Mouse (Mus musculus) heart, embryonic 14.5 days (tissue): Measurements from ENCODE around the gene Hlcs. TPM values are rescaled to one million over a fixed set of nuclear protein-coding genes. Genes with fewer than 3 reads are reported as not detected.

Experiments
- ATAC-seq: fragments of 200-750 bp; cut with Nextera tagmentation; 2 replicates; pipeline ENCODE4 v1.8.0; 2017; ENCODE audit warnings: low read depth, moderate TSS enrichment; ENCODE audit not compliant: insufficient number of reproducible peaks, insufficient read depth, low FRiP score
- H3K27ac ChIP-seq, 2 experiments: fragments of 200-500 bp in 1 of 2; fragments of 300-500 bp in 1 of 2; sonication (generic) in 1 of 2; replicated peaks in 1 of 2; 2 replicates each; pipeline ENCODE4 v1.5.1; 2012 to 2014; ENCODE audit warnings: low read depth in 2 of 2, low read length in 2 of 2, control low read depth in 1 of 2, mild to moderate bottlenecking in 1 of 2, mixed read lengths in 1 of 2; ENCODE audit not compliant: control insufficient read depth in 1 of 2, insufficient read depth in 1 of 2
- H3K27me3 ChIP-seq: fragments of 300-500 bp; sonication (generic); 2 replicates; pipeline ENCODE4 v1.6.1; 2014; ENCODE audit warnings: mild to moderate bottlenecking, low read length, control low read depth; ENCODE audit not compliant: control insufficient read depth, insufficient read depth
- H3K36me3 ChIP-seq: fragments of 300-500 bp; sonication (generic); 2 replicates; pipeline ENCODE4 v1.6.1; 2014; ENCODE audit warnings: mild to moderate bottlenecking, control low read depth, low read length, mixed read lengths; ENCODE audit not compliant: control insufficient read depth, insufficient read depth
- H3K4me1 ChIP-seq, 2 experiments: fragments of 200-500 bp in 1 of 2; fragments of 300-500 bp in 1 of 2; sonication (generic) in 1 of 2; 2 replicates each; pipeline ENCODE4 v1.6.1; 2012 to 2014; ENCODE audit warnings: low read length in 2 of 2, control low read depth in 1 of 2, mixed read lengths in 1 of 2; ENCODE audit not compliant: control insufficient read depth in 2 of 2, insufficient read depth in 2 of 2
- H3K4me2 ChIP-seq: fragments of 300-500 bp; sonication (generic); 2 replicates; pipeline ENCODE4 v1.6.1; 2014; ENCODE audit warnings: mild to moderate bottlenecking, low read length
- H3K4me3 ChIP-seq, 2 experiments: fragments of 200-500 bp in 1 of 2; fragments of 300-500 bp in 1 of 2; sonication (generic) in 1 of 2; 2 replicates each; pipeline ENCODE4 v1.5.1; 2012 to 2014; ENCODE audit warnings: low read length in 2 of 2, mild to moderate bottlenecking in 2 of 2, control low read depth in 1 of 2, low read depth in 1 of 2, moderate library complexity in 1 of 2; ENCODE audit not compliant: control insufficient read depth in 1 of 2, insufficient read depth in 1 of 2
- H3K9ac ChIP-seq: fragments of 300-500 bp; sonication (generic); 2 replicates; pipeline ENCODE4 v1.6.1; 2014; ENCODE audit warnings: mild to moderate bottlenecking, low read length
- H3K9me3 ChIP-seq: fragments of 300-500 bp; sonication (generic); 2 replicates; pipeline ENCODE4 v1.6.1; 2016; ENCODE audit warnings: low read length, control low read depth; ENCODE audit not compliant: control insufficient read depth
- WGBS: fragments of 180-500 bp; shearing (Covaris S2); extraction: QIAGEN DNeasy Blood & Tissue Kit; methylation state at CpG from one replicate; pipeline ENCODE4 v1.1.7; 2014; 5-methylcytosine and 5-hydroxymethylcytosine counted together
- polyA plus RNA-seq: library from polyadenylated mRNA; unstranded; fragments of >200 nt; fragmentation: Nextera tagmentation; extraction: Ambion mirVana; gene quantifications from 2 replicates; pipeline ENCODE4 v1.2.1, GENCODE M21; 2014

Hlcs gene
- polyA plus RNA-seq, 1 experiment from 2014 or later, result 8.1 TPM

DNA sequence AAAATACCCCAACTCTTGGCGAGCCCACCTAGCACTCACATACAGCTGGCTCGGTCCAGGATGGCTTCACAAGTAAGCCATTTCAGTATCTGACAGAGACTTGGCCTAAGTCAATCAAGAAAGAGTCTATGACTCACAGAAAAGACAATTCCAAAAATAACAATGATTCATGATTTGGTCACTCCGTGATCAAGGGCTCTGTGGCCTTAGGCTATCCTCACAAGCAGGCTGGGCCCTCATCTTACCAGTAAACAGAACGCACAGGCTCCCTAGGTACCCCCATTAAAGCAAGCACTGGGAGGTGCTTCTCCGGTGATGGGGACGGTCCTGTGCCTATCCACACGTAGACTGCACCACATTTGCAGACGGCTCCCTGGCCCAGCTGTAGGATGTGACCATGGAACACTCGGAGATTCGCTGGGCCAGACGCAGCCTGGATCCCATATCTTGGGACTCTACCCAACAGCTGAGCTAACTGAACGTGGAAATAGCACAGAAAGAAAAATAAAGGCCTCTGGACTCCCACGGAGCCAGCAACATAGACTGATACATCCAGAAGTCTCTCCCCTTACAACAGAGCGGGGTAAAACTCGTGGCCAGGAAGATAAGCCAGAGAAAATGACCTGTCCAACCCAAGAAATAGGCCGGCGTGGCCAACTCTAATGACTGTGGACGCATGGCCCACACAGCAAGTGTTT is 84.4 kb downstream of the Hlcs start:
- no peak overlapping the region for H3K4me3 ChIP-seq
- WGBS, result 71% methylated on average over 18 of the region's 18 CpGs
- 0 out of 2 replicates have a peak, but pooled peaks cover 3% of the 10 kb centered on the region for H3K9me3 ChIP-seq
- ATAC-seq, result no peak
- H3K27ac ChIP-seq, result peak overlapping the region; percentile 14 to 40; a peak in 1 of 4 replicates
- no peaks in the 10 kb centered on the region for H3K36me3 ChIP-seq
- H3K4me2 ChIP-seq, result no peak overlapping the region
- H3K4me1 ChIP-seq, result peaks cover 7% of the 10 kb centered on the region in 2 experiments; a peak in 3 of 4 replicates
- H3K9ac ChIP-seq, result no peak overlapping the region
- no peaks in the 10 kb centered on the region for H3K27me3 ChIP-seq

DNA sequence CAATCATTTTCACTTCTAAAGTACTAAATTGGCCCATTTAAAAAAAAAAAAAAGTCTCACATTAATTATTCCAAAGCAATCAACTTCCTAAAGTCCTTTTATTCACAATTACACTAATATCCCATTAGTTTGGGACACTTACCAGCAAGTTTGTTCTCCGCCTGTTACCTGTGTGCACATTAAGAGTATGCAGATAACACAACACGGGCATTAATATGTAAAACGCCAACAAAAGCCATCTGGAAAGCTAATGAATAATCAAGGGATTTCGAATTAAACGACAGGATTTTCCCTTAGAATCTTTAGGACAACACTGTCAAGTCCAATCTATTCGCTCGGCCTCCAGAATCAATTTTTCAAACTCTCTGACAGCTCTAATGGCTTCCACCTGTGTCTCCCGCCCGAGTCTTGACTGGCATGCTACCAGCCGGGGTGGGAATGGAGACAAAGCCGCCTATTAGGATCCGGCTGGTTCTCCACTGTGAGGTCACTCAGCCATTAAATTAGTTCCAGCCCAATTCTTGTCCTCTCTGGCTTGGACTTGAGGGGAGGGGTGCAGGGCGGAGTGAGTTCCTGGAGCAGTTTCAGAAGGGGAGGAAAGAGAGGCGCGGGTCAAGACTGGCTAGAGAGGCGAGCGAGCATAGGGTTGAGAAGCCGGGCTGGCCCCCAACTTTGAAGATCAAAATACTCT is 85.9 kb downstream of the Hlcs start:
- H3K9ac ChIP-seq, result no peak overlapping the region
- no peak overlapping the region for H3K4me3 ChIP-seq
- 70% methylated on average over 18 of the region's 18 CpGs for WGBS
- no peaks in the 10 kb centered on the region for H3K36me3 ChIP-seq
- no peak overlapping the region for H3K4me2 ChIP-seq
- no peak overlapping the region for H3K27ac ChIP-seq
- no peaks in the 10 kb centered on the region for H3K27me3 ChIP-seq
- ATAC-seq, result no peak
- H3K9me3 ChIP-seq, result 0 out of 2 replicates have a peak, but pooled peaks cover 1% of the 10 kb centered on the region
- peaks cover 6 to 7% of the 10 kb centered on the region in 2 experiments; a peak in 2 of 4 replicates for H3K4me1 ChIP-seq

DNA sequence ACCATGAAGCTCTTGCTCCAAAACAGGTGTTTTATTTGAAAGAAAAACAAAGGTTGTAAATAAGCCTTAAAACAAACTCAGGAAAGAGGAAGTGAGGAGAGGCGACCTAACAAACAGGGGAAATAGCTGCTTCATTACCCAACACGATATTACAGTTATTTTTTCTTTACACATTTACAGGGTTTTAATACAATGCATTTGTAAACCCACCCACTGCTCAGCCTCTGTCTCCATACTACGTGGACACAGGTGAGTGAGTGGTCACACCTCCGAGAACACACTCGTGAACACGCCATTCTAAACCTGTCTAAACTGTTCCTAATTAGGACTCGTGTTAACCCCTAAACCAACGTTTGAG is 90.0 kb downstream of the Hlcs start:
- H3K27me3 ChIP-seq, result no peaks in the 10 kb centered on the region
- no peak overlapping the region for H3K4me2 ChIP-seq
- no peak for ATAC-seq
- no peaks in the 10 kb centered on the region for H3K36me3 ChIP-seq
- no peak overlapping the region for H3K4me3 ChIP-seq
- H3K4me1 ChIP-seq, result 0 out of 4 replicates have a peak, but pooled peaks cover 2 to 3% of the 10 kb centered on the region in 2 experiments
- 78% methylated on average over 8 of the region's 8 CpGs for WGBS
- no peak overlapping the region for H3K27ac ChIP-seq
- no peaks in the 10 kb centered on the region for H3K9me3 ChIP-seq
- no peak overlapping the region for H3K9ac ChIP-seq

DNA sequence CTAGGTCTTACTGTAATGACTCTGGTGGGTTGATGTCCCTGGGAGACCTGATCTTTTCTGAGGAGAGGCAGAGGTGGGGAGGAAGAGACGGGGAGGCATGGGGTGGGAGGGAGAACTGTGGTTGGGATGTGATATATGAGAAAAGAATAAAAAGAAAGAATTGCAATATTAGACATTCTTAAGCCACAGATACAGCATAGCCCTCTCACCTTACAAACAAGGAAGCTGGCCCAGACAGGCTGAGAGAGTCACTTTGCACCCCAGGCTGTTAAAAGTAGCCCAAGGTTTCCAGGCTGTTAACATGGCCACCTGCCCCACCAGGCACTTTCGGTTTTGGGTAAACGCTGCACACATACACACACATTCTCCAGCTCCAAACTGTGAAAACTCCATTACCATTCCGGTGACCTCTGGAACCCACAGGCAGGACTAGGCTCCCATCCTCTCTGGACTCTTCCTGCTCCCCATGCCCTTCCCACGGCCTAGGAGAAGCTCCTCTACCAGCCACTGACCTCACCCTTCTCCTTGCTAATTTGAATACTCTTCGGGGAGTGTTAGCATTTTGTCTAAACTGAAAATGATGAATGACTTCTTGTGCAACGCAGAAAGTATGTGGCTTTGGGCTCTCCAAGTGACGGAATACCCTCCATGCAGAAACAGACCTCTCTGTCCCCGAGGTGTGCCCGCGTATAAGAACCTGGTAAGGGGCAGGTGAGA is 90.6 kb downstream of the Hlcs start:
- H3K9me3 ChIP-seq, result no peaks in the 10 kb centered on the region
- no peaks in the 10 kb centered on the region for H3K36me3 ChIP-seq
- no peaks in the 10 kb centered on the region for H3K27me3 ChIP-seq
- 80% methylated on average over 11 of the region's 11 CpGs for WGBS
- 0 out of 4 replicates have a peak, but pooled peaks cover 0 to 3% of the 10 kb centered on the region in 2 experiments for H3K4me1 ChIP-seq
- H3K4me3 ChIP-seq, result no peak overlapping the region
- H3K27ac ChIP-seq, result no peak overlapping the region
- no peak overlapping the region for H3K4me2 ChIP-seq
- H3K9ac ChIP-seq, result no peak overlapping the region
- no peak for ATAC-seq

DNA sequence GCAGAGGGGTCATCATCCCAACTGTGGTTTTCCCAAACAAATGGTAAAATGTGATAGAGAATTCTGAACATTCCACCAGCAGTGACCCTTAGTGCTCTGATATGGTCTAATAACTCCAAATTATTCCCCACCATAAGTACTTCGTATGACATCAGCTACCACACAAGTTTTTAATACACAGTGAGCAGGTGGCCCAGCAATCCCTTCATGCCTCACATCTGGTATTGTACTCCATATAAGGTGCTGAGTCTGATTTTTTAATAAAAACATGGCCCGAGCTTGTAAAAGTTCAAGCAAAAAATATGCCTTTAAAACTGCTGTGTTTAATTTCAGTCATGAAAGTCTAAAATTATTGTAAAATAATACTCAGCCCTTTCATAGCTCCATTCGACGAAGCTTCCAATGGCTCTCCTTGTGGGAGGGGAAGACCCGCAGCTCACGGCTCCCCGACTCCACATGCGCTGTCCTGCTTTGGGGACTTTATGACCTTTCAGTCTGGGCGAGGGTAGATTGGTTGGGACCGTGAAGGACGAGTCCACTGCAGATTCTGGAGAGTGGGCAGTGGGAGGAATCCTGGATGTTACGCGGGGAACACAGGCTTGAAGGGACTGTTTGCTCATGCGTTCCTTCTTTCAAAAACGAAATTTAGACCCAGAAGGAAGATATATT is 102.5 kb downstream of the Hlcs start:
- Histone ChIP-seq H3K27ac (no peak overlapping the region), H3K9ac (no peak overlapping the region), H3K36me3 (no peaks in the 10 kb centered on the region), H3K4me2 (no peak overlapping the region), H3K4me1 (peaks cover 11 to 18% of the 10 kb centered on the region in 2 experiments), H3K9me3 (0 out of 2 replicates have a peak, but pooled peaks cover 3% of the 10 kb centered on the region), H3K27me3 (no peaks in the 10 kb centered on the region), H3K4me3 (no peak overlapping the region)
- no peak for ATAC-seq
- 91% methylated on average over 15 of the region's 15 CpGs for WGBS

DNA sequence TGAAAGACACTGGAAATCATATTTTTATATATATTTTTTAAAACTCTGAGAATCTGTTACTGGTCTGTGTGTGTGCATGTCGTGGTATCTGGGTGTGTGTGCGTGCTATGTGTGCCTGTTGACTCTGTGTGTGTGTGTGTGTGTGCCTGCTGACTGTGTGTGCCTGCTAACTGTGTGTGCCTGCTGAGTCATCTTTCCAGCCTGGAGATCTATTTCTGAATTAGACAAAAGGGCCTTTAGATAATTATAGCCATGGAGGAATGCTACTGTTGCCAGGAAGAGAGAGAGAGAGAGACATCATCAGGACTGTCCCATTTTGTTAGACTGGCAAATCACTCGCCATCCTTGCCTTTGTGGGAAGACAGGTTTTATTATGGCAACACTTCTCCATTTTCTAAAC is 103.7 kb downstream of the Hlcs start:
- Histone ChIP-seq H3K36me3 (no peaks in the 10 kb centered on the region), H3K4me2 (0 out of 2 replicates have a peak overlapping the region, but pooled peaks have one; percentile 4), H3K4me1 (peaks cover 22 to 27% of the 10 kb centered on the region in 2 experiments), H3K27me3 (no peaks in the 10 kb centered on the region), H3K4me3 (no peak overlapping the region), H3K9me3 (0 out of 2 replicates have a peak, but pooled peaks cover 3% of the 10 kb centered on the region), H3K9ac (no peak overlapping the region), H3K27ac (peak overlapping the region; percentile 12 to 71; a peak in 3 of 4 replicates)
- WGBS, result 36% methylated on average over 3 of the region's 3 CpGs
- 0 out of 2 replicates have a peak, but pooled peaks have one; percentile 62 for ATAC-seq

DNA sequence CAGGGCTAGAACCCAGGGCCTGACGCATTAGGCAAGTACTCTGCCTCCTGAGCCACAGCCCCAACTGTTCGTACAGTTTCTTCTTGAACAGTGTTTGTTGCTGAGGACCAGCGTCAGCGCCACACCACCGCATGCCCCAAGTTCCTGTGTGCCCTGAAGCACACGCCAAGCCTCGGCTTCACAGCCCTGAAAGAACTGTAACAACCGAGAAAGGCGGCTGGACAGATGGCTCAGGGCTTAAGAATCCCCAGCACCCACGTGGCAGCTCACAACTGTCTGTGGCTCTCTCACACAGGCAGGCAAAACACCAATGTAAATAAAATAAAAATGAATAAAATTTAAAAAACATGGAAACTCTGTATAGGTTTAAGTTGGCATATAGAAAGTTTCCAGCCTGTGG is 104.5 kb downstream of the Hlcs start:
- Histone ChIP-seq H3K36me3 (no peaks in the 10 kb centered on the region), H3K4me2 (no peak overlapping the region), H3K9ac (no peak overlapping the region), H3K27me3 (no peaks in the 10 kb centered on the region), H3K4me3 (no peak overlapping the region), H3K27ac (no peak overlapping the region), H3K4me1 (peaks cover 22 to 27% of the 10 kb centered on the region in 2 experiments), H3K9me3 (0 out of 2 replicates have a peak, but pooled peaks cover 3% of the 10 kb centered on the region)
- 73% methylated on average over 10 of the region's 10 CpGs for WGBS
- no peak for ATAC-seq
